1 mouse cellular context compared by ENCODE assay signal in the genomic region with DNA sequence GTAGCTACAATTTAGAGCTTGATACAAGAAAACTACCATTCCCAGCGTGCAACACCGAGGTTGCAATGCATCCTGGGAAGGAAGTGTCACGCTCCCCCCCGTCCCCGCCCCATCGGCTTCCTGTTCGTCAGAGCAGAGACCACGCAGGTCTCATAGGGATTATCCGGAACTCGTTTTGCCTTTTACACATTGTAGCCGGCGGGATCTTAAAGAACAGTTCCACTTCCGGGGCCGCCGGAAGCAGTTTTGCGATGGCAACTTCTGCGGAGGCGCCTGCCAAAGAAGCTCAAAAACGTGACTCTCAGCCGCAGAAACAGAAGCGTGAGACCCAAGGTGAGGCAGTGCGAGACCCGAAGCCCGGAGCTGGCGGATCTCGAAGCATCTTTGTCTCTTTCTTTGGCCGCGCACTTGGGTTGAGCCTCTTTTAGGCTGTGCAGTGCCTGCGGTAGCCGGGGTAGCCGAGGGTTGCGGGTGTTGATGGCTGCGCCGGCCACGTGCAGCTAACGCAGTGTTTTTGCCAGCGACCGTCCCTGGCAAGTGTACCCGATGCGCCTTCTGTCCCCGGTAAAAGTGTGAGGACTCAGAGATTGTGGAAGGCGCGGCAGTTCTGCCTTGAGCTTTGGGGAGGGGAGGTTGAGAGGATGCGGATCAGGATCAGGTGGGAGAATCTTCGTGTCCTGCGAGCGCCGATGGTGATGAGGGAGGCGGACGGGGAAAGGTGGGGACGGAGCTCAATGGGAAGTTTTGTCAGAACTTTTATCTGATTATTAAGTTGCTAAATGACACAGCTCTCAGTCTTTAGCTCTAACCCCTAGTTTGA.
TF ChIP-seq lines count a peak whose summit lies in the region.

A gene (plus strand): TSS at position 123 of the 820 bp plus-strand sequence.

TF ChIP-seq in myocyte, 11 proteins besides CTCF, POLR2A, EP300 and RAD21 (continued from another document):
- no peak for TF ChIP-seq MYOD1 (IDR thresholded peaks at IDR 0.05; ENCODE audit: control insufficient read depth in 1 of 3, insufficient read length in 2 of 3, low read depth in 2 of 3)
- TF ChIP-seq TCF12 (IDR thresholded peaks at IDR 0.05; ENCODE audit: insufficient read depth, poor library complexity, severe bottlenecking): no peak
- TF ChIP-seq REST (IDR thresholded peaks at IDR 0.05; ENCODE audit: insufficient read depth, insufficient read length): no peak
- TF ChIP-seq MYOG (IDR thresholded peaks at IDR 0.05; ENCODE audit: control insufficient read depth in 1 of 3, insufficient read depth in 1 of 3, insufficient read length in 2 of 3, low read depth in 2 of 3): peak in 1 of 3 experiments; percentile 7
- TF ChIP-seq TCF3 (IDR thresholded peaks at IDR 0.05; ENCODE audit: insufficient read length, low read depth): no peak
